Comparison of ENCODE assay signal across 18 mouse cellular contexts in the genomic region with DNA sequence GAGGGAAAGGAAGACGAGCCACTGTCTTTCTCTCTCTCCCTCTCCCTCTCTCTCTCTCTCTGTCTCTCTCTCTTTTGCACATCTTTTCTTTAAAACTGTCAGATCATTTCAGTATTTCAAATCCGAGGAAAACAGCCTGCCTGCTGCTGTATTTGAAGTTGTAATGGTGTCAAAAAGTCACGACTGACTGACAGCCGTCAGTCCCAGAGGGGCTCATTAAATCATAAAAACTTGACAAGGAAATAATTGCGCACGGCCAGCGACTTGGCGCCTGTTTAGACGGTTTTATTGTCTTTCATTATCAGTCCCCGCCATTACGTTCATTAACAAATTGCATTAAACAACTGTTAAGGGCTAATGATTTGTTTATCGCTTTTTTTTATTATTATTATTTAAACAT.
DNase-seq lines count a peak whose midpoint lies in the region; ATAC-seq and TF ChIP-seq lines count a peak whose summit lies in the region.
"Had no signal": no experiment of that assay in that cellular context is flagged by ENCODE, and none has a peak within 500 bp of the region (broad histone marks: within the 10 kb centered on the region; RNA-seq: fewer than 3 reads in every experiment).

No protein-coding gene starts in this region.

- no peak overlapping the region for H3K4me3 ChIP-seq in midbrain, embryonic 10.5 days
- no peak overlapping the region for H3K4me3 ChIP-seq in midbrain, embryonic 11.5 days (ENCODE audit: low read depth, low read length)
- H3K4me3 ChIP-seq in forebrain, postnatal 0 days (ENCODE audit: low read depth, low read length) = peak overlapping the region; percentile 20; the same call in 1 of the 2 replicates
- H3K4me3 ChIP-seq in midbrain, embryonic 13.5 days (replicated peaks) = no peak overlapping the region
- H3K4me3 ChIP-seq: embryonic facial prominence, embryonic 15.5 days; heart, adult 2 months; liver, embryonic 13.5 days; lung, embryonic 15.5 days had no signal

- 80% methylated on average over 12 of the region's 12 CpGs for WGBS in midbrain, embryonic 10.5 days
- WGBS in midbrain, embryonic 11.5 days = 65% methylated on average over 12 of the region's 12 CpGs
- 23% methylated on average over 12 of the region's 12 CpGs for WGBS in forebrain, postnatal 0 days
- 55% methylated on average over 12 of the region's 12 CpGs for WGBS in midbrain, embryonic 13.5 days

- peaks cover 24% of the 10 kb centered on the region for H3K27me3 ChIP-seq in midbrain, embryonic 10.5 days (ENCODE audit: low read depth, poor library complexity, severe bottlenecking)
- no peaks in the 10 kb centered on the region for H3K27me3 ChIP-seq in midbrain, embryonic 11.5 days (ENCODE audit: control insufficient read depth, insufficient read depth, low read length)
- no peaks in the 10 kb centered on the region; the same call in 1 of the 2 replicates for H3K27me3 ChIP-seq in forebrain, postnatal 0 days (ENCODE audit: insufficient read depth, low read length)
- H3K27me3 ChIP-seq in midbrain, embryonic 13.5 days = peaks cover 10% of the 10 kb centered on the region
- H3K27me3 ChIP-seq: liver, embryonic 13.5 days; lung, embryonic 15.5 days had no signal

- no peak for TF ChIP-seq CTCF in forebrain, postnatal 0 days (IDR thresholded peaks at IDR 0.05; ENCODE audit: low read depth)

- peak overlapping the region; percentile 59; the same call in 1 of the 2 replicates for H3K27ac ChIP-seq in midbrain, embryonic 10.5 days (replicated peaks)
- no peak overlapping the region; the same call in 1 of the 2 replicates for H3K27ac ChIP-seq in midbrain, embryonic 11.5 days (ENCODE audit: low read depth, low read length)
- H3K27ac ChIP-seq in forebrain, postnatal 0 days (ENCODE audit: low read depth, low read length) = no peak overlapping the region
- H3K27ac ChIP-seq in midbrain, embryonic 13.5 days = peak overlapping the region; percentile 91
- H3K27ac ChIP-seq: embryonic facial prominence, embryonic 15.5 days; heart, adult 2 months; liver, embryonic 13.5 days; lung, embryonic 15.5 days; macrophage had no signal

- no peaks in the 10 kb centered on the region for H3K36me3 ChIP-seq in midbrain, embryonic 10.5 days
- no peaks in the 10 kb centered on the region; the same call in 1 of the 2 replicates for H3K36me3 ChIP-seq in midbrain, embryonic 11.5 days (ENCODE audit: control insufficient read depth, insufficient read depth, low read length)
- no peaks in the 10 kb centered on the region for H3K36me3 ChIP-seq in forebrain, postnatal 0 days (ENCODE audit: insufficient read depth)
- no peaks in the 10 kb centered on the region for H3K36me3 ChIP-seq in midbrain, embryonic 13.5 days
- H3K36me3 ChIP-seq: embryonic facial prominence, embryonic 15.5 days; liver, embryonic 13.5 days; lung, embryonic 15.5 days had no signal

- DNase-seq in midbrain, embryonic 10.5 days (ENCODE audit: low spot score) = no peak
- no peak for DNase-seq in midbrain, embryonic 11.5 days (ENCODE audit: low spot score, missing footprints)
- DNase-seq in forebrain, postnatal 0 days = no peak
- no peak for DNase-seq in cerebellum, postnatal 36 days
- no peak for DNase-seq in left cerebral cortex, adult 11 months (ENCODE audit: low spot score)
- no peak for DNase-seq in thymus, postnatal 14 days
- DNase-seq: adrenal gland, adult 8-10 months; B cell, adult 2 months; cerebellum, adult 2 months; gastrocnemius, postnatal 10 days; heart, adult 2 months; kidney, adult 2 months; kidney, postnatal 14 days; liver, embryonic 13.5 days had no signal

- H3K4me2 ChIP-seq in midbrain, embryonic 11.5 days = no peak overlapping the region
- H3K4me2 ChIP-seq in forebrain, postnatal 0 days (ENCODE audit: low read depth) = peak overlapping the region; percentile 47
- H3K4me2 ChIP-seq in midbrain, embryonic 13.5 days (replicated peaks) = peak overlapping the region; percentile 37
- H3K4me2 ChIP-seq: liver, embryonic 13.5 days; lung, embryonic 15.5 days had no signal

- H3K9ac ChIP-seq in midbrain, embryonic 11.5 days (ENCODE audit: low read length) = no peak overlapping the region
- H3K9ac ChIP-seq in forebrain, postnatal 0 days = peak overlapping the region; percentile 35
- H3K9ac ChIP-seq in midbrain, embryonic 13.5 days (replicated peaks) = 0 out of 2 replicates have a peak overlapping the region, but pooled peaks have one; percentile 8
- H3K9ac ChIP-seq: embryonic facial prominence, embryonic 15.5 days; liver, embryonic 13.5 days; lung, embryonic 15.5 days had no signal

- ATAC-seq in midbrain, embryonic 11.5 days (ENCODE audit: low FRiP score) = no peak
- ATAC-seq in forebrain, postnatal 0 days = peak; percentile 14; the same call in 1 of the 2 replicates
- peak; percentile 28 for ATAC-seq in midbrain, embryonic 13.5 days

- peaks cover 45% of the 10 kb centered on the region for H3K4me1 ChIP-seq in midbrain, embryonic 10.5 days
- peaks cover 6% of the 10 kb centered on the region; the same call in 1 of the 2 replicates for H3K4me1 ChIP-seq in midbrain, embryonic 11.5 days (ENCODE audit: control insufficient read depth, insufficient read depth, low read length)
- no peaks in the 10 kb centered on the region for H3K4me1 ChIP-seq in forebrain, postnatal 0 days (ENCODE audit: insufficient read depth)
- H3K4me1 ChIP-seq in midbrain, embryonic 13.5 days (replicated peaks) = peaks cover 69% of the 10 kb centered on the region
- H3K4me1 ChIP-seq: lung, embryonic 15.5 days had no signal

- H3K9me3 ChIP-seq in midbrain, embryonic 10.5 days (replicated peaks) = no peaks in the 10 kb centered on the region
- no peaks in the 10 kb centered on the region for H3K9me3 ChIP-seq in midbrain, embryonic 11.5 days (ENCODE audit: control insufficient read depth, low read length)
- no peaks in the 10 kb centered on the region for H3K9me3 ChIP-seq in forebrain, postnatal 0 days (ENCODE audit: low read length)
- no peaks in the 10 kb centered on the region for H3K9me3 ChIP-seq in midbrain, embryonic 13.5 days
- H3K9me3 ChIP-seq: embryonic facial prominence, embryonic 15.5 days; liver, embryonic 13.5 days; lung, embryonic 15.5 days had no signal

Comparison
In these comparisons a context has a peak if more than half of its experiments do, and no peak if none do; other contexts are left out.
1. H3K27ac ChIP-seq: peak in midbrain, embryonic 10.5 days (single experiment) and midbrain, embryonic 13.5 days (single experiment); none in midbrain, embryonic 11.5 days (single experiment) and forebrain, postnatal 0 days (single experiment).